Mouse (Mus musculus) hindbrain, embryonic 11.5 days (tissue): Measurements from ENCODE around the gene Map3k3. TPM values are rescaled to one million over a fixed set of nuclear protein-coding genes. Genes with fewer than 3 reads are reported as not detected.
A peak's percentile ranks its signal among the peaks of the same experiment; 100 is the strongest.

Source experiments
- ATAC-seq: fragments of 200-750 bp; cut with Nextera tagmentation; 2 replicates; pipeline ENCODE4 v1.8.0; 2017; ENCODE audit warnings: mild to moderate bottlenecking, moderate TSS enrichment, moderate library complexity; ENCODE audit not compliant: low FRiP score
- DNase-seq: peaks from one replicate; pipeline ENCODE4 v3.0.0-alpha.2; 2015; ENCODE audit warnings: low spot score
- H3K27ac ChIP-seq: fragments of 300-500 bp; sonication (generic); 2 replicates; pipeline ENCODE4 v1.5.1; 2014; ENCODE audit warnings: mild to moderate bottlenecking, low read depth, low read length
- H3K27me3 ChIP-seq: fragments of 300-500 bp; sonication (generic); 2 replicates; pipeline ENCODE4 v1.6.1; 2014; ENCODE audit warnings: mild to moderate bottlenecking, low read length, moderate library complexity, mixed read lengths; ENCODE audit not compliant: control insufficient read depth, insufficient read depth
- H3K36me3 ChIP-seq: fragments of 300-500 bp; sonication (generic); 2 replicates; pipeline ENCODE4 v1.6.1; 2014; ENCODE audit warnings: mild to moderate bottlenecking, low read length, moderate library complexity, mixed read lengths; ENCODE audit not compliant: control insufficient read depth, insufficient read depth
- H3K4me1 ChIP-seq: fragments of 300-500 bp; sonication (generic); replicated peaks from 2 replicates; pipeline ENCODE4 v1.6.1; 2014; ENCODE audit warnings: low read length, mixed read lengths; ENCODE audit not compliant: control insufficient read depth, insufficient read depth
- H3K4me2 ChIP-seq: fragments of 300-500 bp; sonication (generic); replicated peaks from 2 replicates; pipeline ENCODE4 v1.6.1; 2014; ENCODE audit warnings: mild to moderate bottlenecking, low read depth, low read length
- H3K4me3 ChIP-seq: fragments of 300-500 bp; sonication (generic); 2 replicates; pipeline ENCODE4 v1.5.1; 2014; ENCODE audit warnings: low read depth, low read length
- H3K9ac ChIP-seq: fragments of 300-500 bp; sonication (generic); 2 replicates; pipeline ENCODE4 v1.6.1; 2014; ENCODE audit warnings: low read depth, low read length
- H3K9me3 ChIP-seq: fragments of 300-500 bp; sonication (generic); 2 replicates; pipeline ENCODE4 v1.6.1; 2016; ENCODE audit warnings: low read length; ENCODE audit not compliant: control insufficient read depth
- WGBS: fragments of 180-500 bp; shearing (Covaris S2); extraction: QIAGEN DNeasy Blood & Tissue Kit; methylation state at CpG from one replicate; pipeline ENCODE4 v1.1.7; 2014; 5-methylcytosine and 5-hydroxymethylcytosine counted together
- polyA plus RNA-seq: library from polyadenylated mRNA; unstranded; fragments of >200 nt; fragmentation: Nextera tagmentation; extraction: Ambion mirVana; gene quantifications from 2 replicates; pipeline ENCODE4 v1.2.1, GENCODE M21; 2014

Map3k3 gene
- polyA plus RNA-seq, 1 experiment from 2014 or later: 14.2 TPM

DNA sequence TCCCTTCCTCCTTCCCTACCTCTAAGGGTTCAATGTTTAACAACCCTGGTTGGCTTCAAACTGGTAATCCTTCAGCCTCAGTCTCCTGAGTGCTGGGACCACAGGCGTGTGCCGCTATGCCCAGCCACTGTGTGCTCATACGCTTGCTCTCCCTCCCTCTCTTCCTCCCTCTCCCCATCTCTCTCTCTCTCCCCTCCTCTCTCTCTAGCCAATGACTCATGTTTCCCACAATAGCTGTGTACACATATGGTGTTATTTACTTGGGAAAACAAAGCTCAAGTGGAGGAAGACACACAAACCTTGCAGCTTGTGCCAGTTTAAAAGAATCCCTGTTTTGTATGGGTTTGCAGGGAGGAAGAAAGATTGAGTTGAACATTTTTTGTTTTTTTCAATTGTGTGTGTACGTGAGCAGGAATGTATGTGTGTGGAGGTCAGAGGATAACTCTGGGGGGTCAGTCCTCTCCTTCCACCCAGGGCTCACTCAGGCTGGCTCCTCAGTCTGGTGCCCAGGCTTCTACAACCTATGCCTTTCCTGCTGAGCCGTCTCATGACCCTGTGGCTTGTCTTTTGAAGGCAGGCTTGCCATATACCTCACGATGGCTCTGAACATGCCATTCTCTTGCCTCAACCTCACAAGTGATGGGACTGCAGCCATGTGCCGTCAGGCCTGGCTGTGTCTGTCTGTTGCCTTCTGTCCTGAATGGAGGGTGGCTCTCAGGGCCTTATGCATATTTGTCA, 95.5 kb downstream of the Map3k3 start:
- ATAC-seq (no peak), DNase-seq (no peak)
- 72% methylated on average over 7 of the region's 7 CpGs for WGBS

DNA sequence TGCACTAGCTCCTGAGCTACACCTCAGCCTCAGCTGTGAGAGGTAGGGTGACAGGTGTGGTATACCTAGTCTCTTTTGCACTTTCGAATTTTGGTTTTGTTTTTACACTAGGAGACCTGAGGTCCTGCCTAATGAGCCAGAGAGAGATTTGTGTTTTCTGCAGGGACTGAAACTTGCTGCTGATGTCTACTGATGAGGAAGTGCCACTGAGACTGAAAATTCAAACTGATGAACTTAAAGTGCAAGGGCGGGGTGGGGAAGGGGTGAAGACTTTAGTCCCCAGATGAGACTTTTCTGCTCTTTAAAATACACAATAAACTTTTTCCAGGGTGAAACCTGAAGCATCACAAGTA, 96.0 kb downstream of the Map3k3 start:
- DNase-seq (no peak), ATAC-seq (no peak)
- Histone ChIP-seq H3K36me3 (no peaks in the 10 kb centered on the region), H3K4me3 (no peak overlapping the region), H3K4me2 (no peak overlapping the region), H3K9ac (no peak overlapping the region), H3K9me3 (no peaks in the 10 kb centered on the region), H3K4me1 (no peaks in the 10 kb centered on the region), H3K27ac (no peak overlapping the region), H3K27me3 (no peaks in the 10 kb centered on the region)
- 85% methylated on average over 2 of the region's 2 CpGs for WGBS

More for the DNA sequence above, 95.5 kb downstream of the Map3k3 start:
- Histone ChIP-seq H3K27me3 (no peaks in the 10 kb centered on the region), H3K4me2 (no peak overlapping the region), H3K9me3 (no peaks in the 10 kb centered on the region), H3K9ac (no peak overlapping the region), H3K4me3 (no peak overlapping the region), H3K36me3 (no peaks in the 10 kb centered on the region), H3K4me1 (no peaks in the 10 kb centered on the region), H3K27ac (no peak overlapping the region)

DNA sequence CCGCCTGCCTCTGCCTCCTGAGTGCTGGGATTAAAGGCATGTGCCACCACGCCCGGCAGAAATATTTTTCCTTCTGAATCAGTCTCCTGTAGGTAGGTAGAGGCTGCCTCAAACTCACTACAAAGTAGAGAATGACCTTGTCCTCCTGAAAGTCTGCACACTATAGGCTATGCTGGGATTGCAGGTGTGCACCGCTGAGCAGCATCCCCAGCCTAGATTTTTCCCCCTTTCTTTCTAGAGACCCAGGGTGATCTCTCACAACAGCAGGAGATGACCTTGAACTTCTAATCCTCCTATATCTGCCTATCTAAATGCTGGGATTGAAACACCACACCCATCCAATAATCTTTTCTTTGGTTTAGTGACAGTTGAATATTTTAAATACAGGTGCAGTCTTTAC, 102.9 kb downstream of the Map3k3 start:
- no peaks in the 10 kb centered on the region for H3K4me1 ChIP-seq
- H3K4me3 ChIP-seq: no peak overlapping the region
- no peak for ATAC-seq
- WGBS: 89% methylated on average over 4 of the region's 4 CpGs
- no peaks in the 10 kb centered on the region for H3K27me3 ChIP-seq
- no peaks in the 10 kb centered on the region for H3K36me3 ChIP-seq
- H3K27ac ChIP-seq: no peak overlapping the region
- H3K9me3 ChIP-seq: no peaks in the 10 kb centered on the region
- no peak overlapping the region for H3K4me2 ChIP-seq
- no peak overlapping the region for H3K9ac ChIP-seq
- no peak for DNase-seq

DNA sequence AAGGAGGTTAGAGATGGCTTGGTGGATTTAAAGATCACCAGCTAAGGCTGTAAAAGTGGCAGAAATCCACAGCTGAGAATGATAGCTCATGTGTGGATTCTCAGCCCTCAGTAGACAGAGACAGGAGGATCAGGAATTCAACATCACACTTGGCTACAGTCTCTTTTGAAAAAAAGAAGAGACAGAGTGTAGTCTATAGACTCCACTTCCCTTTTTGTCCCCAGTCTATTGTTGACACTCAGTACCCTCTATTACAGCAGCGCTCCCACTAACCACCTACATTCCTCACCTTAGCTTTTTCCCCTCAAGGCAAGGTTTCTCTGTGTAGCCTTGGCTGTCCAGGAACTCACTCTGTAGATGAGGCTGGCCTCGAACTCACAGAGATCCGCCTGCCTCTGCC, 107.3 kb downstream of the Map3k3 start:
- DNase-seq (no peak), ATAC-seq (no peak)
- H3K36me3 ChIP-seq: no peaks in the 10 kb centered on the region
- no peak overlapping the region for H3K27ac ChIP-seq
- WGBS: 88% methylated on average over 3 of the region's 3 CpGs
- H3K9me3 ChIP-seq: no peaks in the 10 kb centered on the region
- no peaks in the 10 kb centered on the region for H3K27me3 ChIP-seq
- H3K4me2 ChIP-seq: no peak overlapping the region
- H3K9ac ChIP-seq: no peak overlapping the region
- no peak overlapping the region for H3K4me3 ChIP-seq
- no peaks in the 10 kb centered on the region for H3K4me1 ChIP-seq

DNA sequence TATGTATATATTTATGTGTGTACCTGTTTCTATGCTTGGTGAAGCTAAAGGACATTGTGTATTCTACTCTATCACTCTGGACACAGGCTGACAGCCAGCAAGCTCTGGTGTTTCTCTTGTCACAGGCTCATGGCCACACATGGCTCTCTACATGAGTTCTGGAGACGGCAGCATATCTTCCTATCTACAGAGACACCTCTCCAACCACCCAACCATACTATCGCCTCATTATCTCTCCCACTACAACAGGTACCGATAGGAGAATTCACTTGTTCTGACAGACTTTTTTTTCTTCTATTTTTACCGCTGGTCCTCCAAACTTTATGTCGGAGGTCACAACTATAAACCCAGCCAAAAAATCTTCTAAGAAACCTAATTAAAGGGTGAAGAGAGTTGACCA, 107.8 kb downstream of the Map3k3 start:
- no peak overlapping the region for H3K27ac ChIP-seq
- no peak for DNase-seq
- H3K27me3 ChIP-seq: no peaks in the 10 kb centered on the region
- H3K9me3 ChIP-seq: no peaks in the 10 kb centered on the region
- 89% methylated on average over 5 of the region's 5 CpGs for WGBS
- no peaks in the 10 kb centered on the region for H3K4me1 ChIP-seq
- peak overlapping the region; percentile 50 for H3K4me2 ChIP-seq
- no peaks in the 10 kb centered on the region for H3K36me3 ChIP-seq
- no peak for ATAC-seq
- H3K4me3 ChIP-seq: peak overlapping the region; percentile 74; the same call in 1 of the 2 replicates
- H3K9ac ChIP-seq: no peak overlapping the region

DNA sequence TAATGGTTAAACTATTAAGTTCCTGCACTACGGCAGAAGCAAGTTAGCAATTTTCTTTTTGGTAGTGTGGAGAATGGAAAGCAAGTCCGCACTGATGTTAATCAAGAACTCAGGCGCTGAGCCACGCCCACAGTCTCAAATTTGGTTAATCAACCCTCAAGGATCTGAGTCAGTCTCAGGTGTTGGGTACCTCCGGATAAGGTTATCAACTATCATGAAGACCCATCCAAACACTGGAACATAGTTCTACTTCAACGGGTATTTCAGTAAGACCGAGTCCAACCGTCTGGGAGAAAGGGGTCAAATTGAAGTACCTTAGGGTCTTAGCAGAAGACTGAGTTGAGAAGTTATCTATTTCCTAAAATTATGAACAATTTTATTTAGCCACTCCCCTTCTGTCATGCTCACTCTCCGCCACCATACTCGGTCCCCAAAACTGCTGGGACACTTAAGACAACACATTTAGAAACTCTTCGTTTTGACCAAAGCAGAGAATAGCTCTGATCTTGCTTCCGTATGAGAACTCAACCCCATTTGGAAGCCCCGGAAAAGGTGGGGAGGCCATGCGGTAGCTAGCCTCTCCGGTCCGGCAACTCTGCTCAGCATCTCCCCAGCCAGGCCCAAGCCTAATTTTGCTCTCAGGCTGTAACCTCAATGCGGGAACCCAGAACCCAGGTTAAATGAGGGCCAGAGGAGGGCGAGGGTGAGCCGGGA, 108.4 kb downstream of the Map3k3 start:
- peak; percentile 53 for ATAC-seq
- H3K9me3 ChIP-seq: no peaks in the 10 kb centered on the region
- H3K36me3 ChIP-seq: no peaks in the 10 kb centered on the region
- H3K27me3 ChIP-seq: no peaks in the 10 kb centered on the region
- DNase-seq: no peak
- no peaks in the 10 kb centered on the region for H3K4me1 ChIP-seq
- WGBS: 12% methylated on average over 19 of the region's 19 CpGs
- H3K4me3 ChIP-seq: peak overlapping the region; percentile 74
- peak overlapping the region; percentile 80 for H3K9ac ChIP-seq
- peak overlapping the region; percentile 50 for H3K4me2 ChIP-seq
- peak overlapping the region; percentile 81 for H3K27ac ChIP-seq

DNA sequence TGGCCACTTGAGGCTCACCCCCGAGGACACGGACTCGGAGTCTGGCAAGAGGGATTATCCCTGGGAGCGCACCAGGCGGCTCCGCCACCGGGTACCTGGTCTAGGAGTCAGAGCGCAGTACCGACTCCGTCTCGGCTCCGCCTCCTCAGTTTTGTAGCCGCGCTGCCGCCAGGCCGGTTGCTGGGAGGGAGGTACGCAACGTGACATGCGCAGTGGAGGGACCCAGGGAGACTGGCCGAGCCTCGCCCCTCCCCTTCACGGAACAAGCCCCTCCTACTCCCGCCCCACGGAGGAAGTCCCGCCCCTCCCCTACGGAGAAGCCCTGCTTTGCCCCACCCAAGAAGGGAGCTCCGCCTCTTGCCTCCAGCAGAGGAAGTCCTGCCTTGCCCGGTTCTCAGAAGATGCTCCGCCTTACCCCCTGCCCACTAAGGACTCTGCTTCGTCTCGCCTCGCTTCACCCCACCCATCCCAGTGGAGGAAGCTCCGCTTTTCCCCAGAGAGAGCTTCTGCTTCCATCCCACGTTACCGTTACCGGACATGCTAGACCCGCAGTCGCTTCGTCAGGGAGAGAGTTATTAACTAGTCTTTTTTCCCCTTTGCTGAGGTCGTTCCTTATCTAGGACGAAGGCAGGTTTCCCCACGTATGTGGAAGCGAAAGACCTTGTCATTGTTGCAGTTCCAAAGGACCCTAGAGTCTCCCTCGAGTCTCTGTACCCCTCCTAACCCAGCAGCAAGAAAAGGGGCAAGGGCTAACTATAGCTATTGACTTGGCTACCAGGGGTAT, 109.2 kb downstream of the Map3k3 start:
- WGBS: under 1% methylated on average over 40 of the region's 44 CpGs
- peak overlapping the region; percentile 81 for H3K27ac ChIP-seq
- no peaks in the 10 kb centered on the region for H3K36me3 ChIP-seq
- H3K27me3 ChIP-seq: no peaks in the 10 kb centered on the region
- peak; percentile 98 for DNase-seq
- no peaks in the 10 kb centered on the region for H3K4me1 ChIP-seq
- H3K9ac ChIP-seq: peak overlapping the region; percentile 80
- H3K4me2 ChIP-seq: peak overlapping the region; percentile 60
- H3K9me3 ChIP-seq: no peaks in the 10 kb centered on the region
- ATAC-seq: peak; percentile 97
- H3K4me3 ChIP-seq: peak overlapping the region; percentile 74

DNA sequence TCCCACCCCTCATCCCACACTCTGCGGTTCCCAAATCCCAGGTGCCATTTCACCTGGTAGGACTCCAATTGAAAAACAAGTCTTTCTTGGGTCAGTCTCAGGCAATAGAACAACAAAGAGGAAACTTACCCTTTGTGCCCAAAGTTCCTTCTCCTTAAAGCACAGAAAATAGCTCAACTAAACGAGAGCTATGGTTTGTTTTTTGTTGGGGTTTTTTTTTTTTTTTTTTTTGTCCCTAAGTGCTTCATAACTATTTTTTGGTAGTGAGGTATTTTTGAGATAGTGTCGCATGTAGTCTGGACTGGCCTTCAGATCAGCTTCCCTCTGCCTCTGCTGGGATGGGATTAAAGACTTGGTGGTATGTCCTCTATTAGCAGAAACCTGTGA, 109.7 kb downstream of the Map3k3 start:
- Histone ChIP-seq H3K4me3 (peak overlapping the region; percentile 74), H3K9me3 (no peaks in the 10 kb centered on the region), H3K27me3 (no peaks in the 10 kb centered on the region), H3K9ac (peak overlapping the region; percentile 48), H3K4me2 (peak overlapping the region; percentile 60), H3K4me1 (no peaks in the 10 kb centered on the region), H3K36me3 (no peaks in the 10 kb centered on the region), H3K27ac (peak overlapping the region; percentile 76)
- WGBS: 43% methylated on average over 3 of the region's 3 CpGs
- no peak for ATAC-seq
- DNase-seq: no peak
